Mouse (Mus musculus) embryonic facial prominence, embryonic 11.5 days (tissue): ENCODE measurements around the gene Ilk. TPM values are rescaled to one million over a fixed set of nuclear protein-coding genes. Genes with fewer than 3 reads are reported as not detected.
"Not testable (repeated sequence)": the region's sequence is repeated elsewhere in the genome, so short reads cannot be mapped to it uniquely, and the experiment has no call there.

Source experiments
- ATAC-seq: fragments of 200-750 bp; cut with Nextera tagmentation; replicated peaks from 2 replicates; pipeline ENCODE4 v1.8.0; 2017; ENCODE audit warnings: low read depth; ENCODE audit not compliant: insufficient number of reproducible peaks, low FRiP score, low TSS enrichment
- DNase-seq: peaks from one replicate; pipeline ENCODE4 v3.0.0-alpha.2; 2015; ENCODE audit warnings: low spot score
- H3K27ac ChIP-seq: fragments of 300-500 bp; sonication (generic); replicated peaks from 2 replicates; pipeline ENCODE4 v1.5.1; 2014; ENCODE audit warnings: mild to moderate bottlenecking, low read depth, low read length, control low read depth
- H3K27me3 ChIP-seq: fragments of 300-500 bp; sonication (generic); 2 replicates; pipeline ENCODE4 v1.6.1; 2014; ENCODE audit warnings: mild to moderate bottlenecking, low read length, moderate library complexity, mixed read lengths; ENCODE audit not compliant: control insufficient read depth, insufficient read depth
- H3K36me3 ChIP-seq: fragments of 300-500 bp; sonication (generic); replicated peaks from 2 replicates; pipeline ENCODE4 v1.6.1; 2014; ENCODE audit warnings: low read depth, mild to moderate bottlenecking, low read length, moderate library complexity, mixed read lengths; ENCODE audit not compliant: control insufficient read depth, insufficient read depth
- H3K4me1 ChIP-seq: fragments of 300-500 bp; sonication (generic); 2 replicates; pipeline ENCODE4 v1.6.1; 2014; ENCODE audit warnings: low read length, mixed read lengths; ENCODE audit not compliant: control insufficient read depth, insufficient read depth
- H3K4me2 ChIP-seq: fragments of 300-500 bp; sonication (generic); 2 replicates; pipeline ENCODE4 v1.6.1; 2014; ENCODE audit warnings: low read depth, mild to moderate bottlenecking, control low read depth, low read length, moderate library complexity
- H3K4me3 ChIP-seq: fragments of 300-500 bp; sonication (generic); 2 replicates; pipeline ENCODE4 v1.5.1; 2014; ENCODE audit warnings: low read depth, low read length, control low read depth
- H3K9ac ChIP-seq: fragments of 300-500 bp; sonication (generic); replicated peaks from 2 replicates; pipeline ENCODE4 v1.6.1; 2014; ENCODE audit warnings: mild to moderate bottlenecking, control low read depth, low read length
- H3K9me3 ChIP-seq: fragments of 300-500 bp; sonication (generic); replicated peaks from 2 replicates; pipeline ENCODE4 v1.6.1; 2016; ENCODE audit warnings: mild to moderate bottlenecking, low read length, inconsistent platforms, mixed read lengths; ENCODE audit not compliant: control insufficient read depth
- WGBS: fragments of 180-500 bp; shearing (Covaris S2); extraction: QIAGEN DNeasy Blood & Tissue Kit; methylation state at CpG from one replicate; pipeline ENCODE4 v1.1.7; 2014; 5-methylcytosine and 5-hydroxymethylcytosine counted together
- polyA plus RNA-seq: library from polyadenylated mRNA; unstranded; fragments of >200 nt; fragmentation: Nextera tagmentation; extraction: Ambion mirVana; gene quantifications from 2 replicates; pipeline ENCODE4 v1.2.1, GENCODE M21; 2014

Ilk gene
- polyA plus RNA-seq, 1 experiment from 2014 or later: 239 TPM

GRCm38 (mm10) chr7:105726980-105727325 is 9.4 kb upstream of the Ilk start:
- H3K9me3 ChIP-seq: no peaks in the 10 kb centered on the region
- H3K9ac ChIP-seq: no peak overlapping the region
- ATAC-seq (no peak), DNase-seq (no peak)
- no peaks in the 10 kb centered on the region for H3K27me3 ChIP-seq
- no peaks in the 10 kb centered on the region for H3K36me3 ChIP-seq
- H3K27ac ChIP-seq: no peak overlapping the region
- no peak overlapping the region for H3K4me3 ChIP-seq
- no peak overlapping the region for H3K4me2 ChIP-seq
- no peaks in the 10 kb centered on the region for H3K4me1 ChIP-seq
- 97% methylated on average over 4 of the region's 4 CpGs for WGBS

GRCm38 (mm10) chr7:105728701-105729428 is 7.5 kb upstream of the Ilk start:
- H3K4me3 ChIP-seq: no peak overlapping the region
- H3K9ac ChIP-seq: no peak overlapping the region
- H3K4me1 ChIP-seq: no peaks in the 10 kb centered on the region
- no peak overlapping the region for H3K4me2 ChIP-seq
- H3K27me3 ChIP-seq: no peaks in the 10 kb centered on the region
- DNase-seq: no peak
- H3K36me3 ChIP-seq: peaks cover 3% of the 10 kb centered on the region; the same call in 1 of the 2 replicates
- WGBS: 80% methylated on average over 6 of the region's 6 CpGs
- H3K27ac ChIP-seq: no peak overlapping the region
- no peak for ATAC-seq
- no peaks in the 10 kb centered on the region for H3K9me3 ChIP-seq

- Histone ChIP-seq H3K27ac (no peak overlapping the region), H3K4me1 (no peaks in the 10 kb centered on the region), H3K4me2 (no peak overlapping the region), H3K4me3 (no peak overlapping the region), H3K9ac (no peak overlapping the region), H3K36me3 (peaks cover 7% of the 10 kb centered on the region), H3K27me3 (no peaks in the 10 kb centered on the region), H3K9me3 (no peaks in the 10 kb centered on the region)
- no peak for ATAC-seq
- 93% methylated on average over 11 of the region's 11 CpGs for WGBS
- DNase-seq: no peak
Measured at GRCm38 (mm10) chr7:105733836-105734235, 2.6 kb upstream of the Ilk start.

- no peak for DNase-seq
- ATAC-seq: no peak
- Histone ChIP-seq H3K4me2 (no peak overlapping the region), H3K4me1 (no peaks in the 10 kb centered on the region), H3K27ac (no peak overlapping the region), H3K9me3 (no peaks in the 10 kb centered on the region), H3K36me3 (peaks cover 7% of the 10 kb centered on the region), H3K27me3 (no peaks in the 10 kb centered on the region), H3K4me3 (no peak overlapping the region), H3K9ac (no peak overlapping the region)
- 87% methylated on average over 8 of the region's 8 CpGs for WGBS
Measured at GRCm38 (mm10) chr7:105734826-105735225, 1.6 kb upstream of the Ilk start.

GRCm38 (mm10) chr7:105735464-105735863 is 928 bp upstream of the Ilk start:
- H3K36me3 ChIP-seq, ATAC-seq, H3K27me3 ChIP-seq, H3K27ac ChIP-seq, H3K4me1 ChIP-seq, H3K9me3 ChIP-seq, DNase-seq: not testable (repeated sequence)
- Histone ChIP-seq H3K9ac (peak overlapping the region; percentile 80), H3K4me2 (peak overlapping the region; percentile 86), H3K4me3 (peak overlapping the region; percentile 87)
- 51% methylated on average over 4 of the region's 4 CpGs for WGBS

- no peak for DNase-seq
- no peaks in the 10 kb centered on the region for H3K9me3 ChIP-seq
- H3K27me3 ChIP-seq: no peaks in the 10 kb centered on the region
- peak; percentile 2 for ATAC-seq
- peak within 1 kb of the TSS; percentile 67 for H3K27ac ChIP-seq
- under 1% methylated on average over 30 of the region's 30 CpGs for WGBS
- no peaks in the 10 kb centered on the region for H3K4me1 ChIP-seq
- peak within 1 kb of the TSS; percentile 87 for H3K4me3 ChIP-seq
- peaks cover 8% of the 10 kb centered on the region for H3K36me3 ChIP-seq
- H3K9ac ChIP-seq: peak within 1 kb of the TSS; percentile 80
- peak within 1 kb of the TSS; percentile 86 for H3K4me2 ChIP-seq
Measured at GRCm38 (mm10) chr7:105736911-105737521, 624 bp downstream of the Ilk start, which contains the start of gene Rrp8. Rrp8 (minus strand) TSS chr7:105737385.

GRCm38 (mm10) chr7:105737648-105738047 is 1.3 kb downstream of the Ilk start:
- H3K27ac ChIP-seq: no peak overlapping the region
- H3K9ac ChIP-seq: peak overlapping the region; percentile 80

GRCm38 (mm10) chr7:105738286-105738685 is 1.9 kb downstream of the Ilk start:
- H3K9ac ChIP-seq: no peak overlapping the region
- no peak for ATAC-seq
- H3K4me2 ChIP-seq: no peak overlapping the region
- WGBS: 76% methylated on average over 2 of the region's 2 CpGs
- H3K9me3 ChIP-seq: no peaks in the 10 kb centered on the region
- H3K4me3 ChIP-seq: 0 out of 2 replicates have a peak overlapping the region, but pooled peaks have one; percentile 7
- DNase-seq: no peak
- no peak overlapping the region; the same call in 1 of the 2 replicates for H3K27ac ChIP-seq
- H3K27me3 ChIP-seq: no peaks in the 10 kb centered on the region
- peaks cover 7% of the 10 kb centered on the region for H3K36me3 ChIP-seq
- H3K4me1 ChIP-seq: no peaks in the 10 kb centered on the region

More at GRCm38 (mm10) chr7:105737648-105738047, 1.3 kb downstream of the Ilk start:
- H3K27me3 ChIP-seq: no peaks in the 10 kb centered on the region
- ATAC-seq (no peak), DNase-seq (no peak)
- 32% methylated on average over 3 of the region's 3 CpGs for WGBS
- H3K9me3 ChIP-seq: no peaks in the 10 kb centered on the region
- H3K4me2 ChIP-seq: peak overlapping the region; percentile 86
- no peaks in the 10 kb centered on the region for H3K4me1 ChIP-seq
- peak overlapping the region; percentile 87 for H3K4me3 ChIP-seq
- H3K36me3 ChIP-seq: peaks cover 7% of the 10 kb centered on the region
